Mouse (Mus musculus) myocyte (in vitro differentiated cells): ENCODE results near the gene Slc39a1.

ENCODE experiments used
- CEBPB ChIP-seq: IDR thresholded peaks from 2 replicates; pipeline ENCODE4 v1.6.1; 2011; ENCODE audit warnings: mild to moderate bottlenecking, moderate library complexity; ENCODE audit not compliant: poor library complexity, insufficient read depth, severe bottlenecking
- E2F4 ChIP-seq: IDR thresholded peaks from one replicate; pipeline ENCODE4 v1.6.1; 2011; ENCODE audit warnings: mild to moderate bottlenecking, control low read depth, moderate library complexity; ENCODE audit not compliant: insufficient read depth
- MAX ChIP-seq: IDR thresholded peaks from one replicate; pipeline ENCODE4 v1.6.1; 2011; ENCODE audit warnings: low read depth, mild to moderate bottlenecking, control low read depth
- MYOD1 ChIP-seq, 3 experiments: IDR thresholded peaks; one replicate each; pipeline ENCODE4 v1.6.1; 2011; ENCODE audit warnings: control low read depth in 2 of 3, low read depth in 2 of 3, mild to moderate bottlenecking in 2 of 3, moderate library complexity in 1 of 3; ENCODE audit not compliant: insufficient read length in 2 of 3, control insufficient read depth in 1 of 3
- MYOG ChIP-seq, 3 experiments: IDR thresholded peaks; one replicate each; pipeline ENCODE4 v1.6.1; 2011; ENCODE audit warnings: control low read depth in 2 of 3, low read depth in 2 of 3, mild to moderate bottlenecking in 2 of 3; ENCODE audit not compliant: insufficient read length in 2 of 3, control insufficient read depth in 1 of 3, insufficient read depth in 1 of 3
- POLR2A ChIP-seq: IDR thresholded peaks from one replicate; pipeline ENCODE4 v1.6.1; 2011; ENCODE audit warnings: low read depth, mild to moderate bottlenecking, control low read depth, moderate library complexity; ENCODE audit not compliant: insufficient read length
- POLR2AphosphoS2 ChIP-seq: IDR thresholded peaks from one replicate; pipeline ENCODE4 v1.6.1; 2011; ENCODE audit warnings: low read depth, control low read depth; ENCODE audit not compliant: insufficient read length
- REST ChIP-seq: IDR thresholded peaks from one replicate; pipeline ENCODE4 v1.6.1; 2011; ENCODE audit warnings: mild to moderate bottlenecking, control low read depth, moderate library complexity; ENCODE audit not compliant: insufficient read depth, insufficient read length
- TCF12 ChIP-seq: IDR thresholded peaks from one replicate; pipeline ENCODE4 v1.6.1; 2011; ENCODE audit warnings: mild to moderate bottlenecking, control low read depth; ENCODE audit not compliant: poor library complexity, insufficient read depth, severe bottlenecking
- USF1 ChIP-seq: IDR thresholded peaks from one replicate; pipeline ENCODE4 v1.6.1; 2011; ENCODE audit warnings: low read depth, mild to moderate bottlenecking, control low read depth, moderate library complexity

- no peak for TF ChIP-seq POLR2A
- TF ChIP-seq MAX: no peak
- TF ChIP-seq MYOG (IDR thresholded peaks at IDR 0.05; ENCODE audit: control insufficient read depth in 1 of 3, insufficient read depth in 1 of 3, insufficient read length in 2 of 3, low read depth in 2 of 3): no peak
- no peak for TF ChIP-seq POLR2AphosphoS2
- no peak for TF ChIP-seq REST
- no peak for TF ChIP-seq USF1
- TF ChIP-seq TCF12: no peak
- TF ChIP-seq E2F4: no peak
- TF ChIP-seq CEBPB: no peak
- TF ChIP-seq MYOD1 (IDR thresholded peaks at IDR 0.05; ENCODE audit: control insufficient read depth in 1 of 3, insufficient read length in 2 of 3, low read depth in 2 of 3): no peak
Measured at GRCm38 (mm10) chr3:90220088-90220487, 27.9 kb upstream of the Slc39a1 start.
